Mouse (Mus musculus): Measurements from ENCODE around the gene Tiam1. TPM values are rescaled to one million over a fixed set of nuclear protein-coding genes. Genes with fewer than 3 reads are reported as not detected.

Gene Tiam1
- polyA plus RNA-seq, 1 experiment from 2014 or later, result 24.1 TPM

DNA sequence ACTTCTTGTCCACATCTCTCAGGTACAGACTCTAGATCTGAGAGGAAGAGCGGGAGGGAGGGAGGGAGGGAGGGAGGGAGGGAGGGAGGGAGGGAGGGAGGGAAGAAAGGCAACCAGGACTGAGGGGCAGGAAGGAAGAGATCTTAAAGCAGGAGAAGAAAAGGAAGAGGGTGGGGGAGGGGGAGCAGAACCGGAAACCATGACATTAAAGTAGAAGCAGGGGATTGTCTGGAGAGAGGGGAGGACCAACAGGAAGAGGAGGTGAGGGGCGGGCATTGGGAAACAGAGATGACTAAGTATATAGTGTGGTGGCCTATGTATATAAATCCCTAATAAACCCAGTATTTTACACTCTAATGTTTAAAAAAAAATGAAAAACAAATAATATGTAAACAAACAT lies 34.1 kb downstream of the Tiam1 start:
- 72% methylated on average over 3 of the region's 3 CpGs for WGBS

DNA sequence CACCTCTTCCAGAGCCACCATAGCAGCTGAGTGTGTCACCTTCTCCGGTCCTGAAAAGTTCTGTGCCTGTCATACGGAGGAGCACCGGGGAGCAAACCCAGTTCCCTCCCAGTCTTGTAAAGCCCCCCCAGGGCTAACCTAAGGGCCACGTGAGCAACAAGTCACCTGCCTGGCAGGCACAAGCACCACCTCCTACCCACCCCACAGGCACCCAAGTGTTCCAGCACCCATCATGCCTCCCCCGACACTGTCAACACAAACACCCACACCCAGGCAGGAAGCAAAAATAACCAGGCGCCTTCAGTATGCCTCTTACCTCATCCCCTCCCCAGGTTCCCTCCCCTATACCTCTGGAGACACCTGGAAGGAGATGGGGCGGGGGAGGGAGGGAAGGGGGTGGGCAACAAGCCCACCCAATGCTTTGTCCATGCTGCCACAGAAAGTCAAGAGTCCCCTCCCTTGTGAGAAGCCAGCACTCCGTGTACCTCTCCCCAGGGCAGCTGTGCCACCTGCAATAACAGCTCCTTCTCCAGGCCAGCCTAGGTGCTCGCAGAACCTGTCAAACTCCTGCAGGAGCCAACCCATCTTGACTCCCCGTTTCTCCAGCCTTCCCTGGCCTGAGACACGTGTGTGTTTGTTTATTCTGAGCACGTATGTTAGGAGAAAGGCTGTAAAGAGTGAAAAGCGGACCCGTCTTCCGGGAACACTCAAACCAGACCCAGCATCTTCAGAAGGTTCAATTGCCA lies 38.7 kb downstream of the Tiam1 start:
- ATAC-seq (ENCODE audit: insufficient read depth, low FRiP score), result peak; percentile 66
- no peak overlapping the region for H3K4me3 ChIP-seq (replicated peaks; ENCODE audit: low read length)
- H3K27ac ChIP-seq (ENCODE audit: low read length), result no peak overlapping the region; the same call in 1 of the 2 replicates
- 57% methylated on average over 15 of the region's 15 CpGs for WGBS
- peaks cover 8% of the 10 kb centered on the region; the same call in 1 of the 2 replicates for H3K4me1 ChIP-seq (ENCODE audit: control insufficient read depth, insufficient read depth, low read length)
- H3K27me3 ChIP-seq (ENCODE audit: control insufficient read depth, insufficient read depth, low read length), result no peaks in the 10 kb centered on the region
- no peaks in the 10 kb centered on the region for H3K9me3 ChIP-seq (replicated peaks; ENCODE audit: control insufficient read depth, low read length)
- no peak overlapping the region for H3K4me2 ChIP-seq (ENCODE audit: low read depth, low read length)
- no peaks in the 10 kb centered on the region for H3K36me3 ChIP-seq (ENCODE audit: control insufficient read depth, insufficient read depth, low read length)
- H3K9ac ChIP-seq (ENCODE audit: low read length), result no peak overlapping the region; the same call in 1 of the 2 replicates

More for the DNA sequence above, 34.1 kb downstream of the Tiam1 start:
- Histone ChIP-seq H3K4me1 (ENCODE audit: control insufficient read depth, insufficient read depth, low read length) (0 out of 2 replicates have a peak, but pooled peaks cover 2% of the 10 kb centered on the region), H3K27me3 (ENCODE audit: control insufficient read depth, insufficient read depth, low read length) (no peaks in the 10 kb centered on the region), H3K4me3 (replicated peaks; ENCODE audit: low read length) (no peak overlapping the region), H3K9ac (ENCODE audit: low read length) (no peak overlapping the region), H3K4me2 (ENCODE audit: low read depth, low read length) (no peak overlapping the region), H3K36me3 (ENCODE audit: control insufficient read depth, insufficient read depth, low read length) (no peaks in the 10 kb centered on the region), H3K27ac (ENCODE audit: low read length) (no peak overlapping the region), H3K9me3 (replicated peaks; ENCODE audit: control insufficient read depth, low read length) (no peaks in the 10 kb centered on the region)
- ATAC-seq (ENCODE audit: insufficient read depth, low FRiP score), result no peak

DNA sequence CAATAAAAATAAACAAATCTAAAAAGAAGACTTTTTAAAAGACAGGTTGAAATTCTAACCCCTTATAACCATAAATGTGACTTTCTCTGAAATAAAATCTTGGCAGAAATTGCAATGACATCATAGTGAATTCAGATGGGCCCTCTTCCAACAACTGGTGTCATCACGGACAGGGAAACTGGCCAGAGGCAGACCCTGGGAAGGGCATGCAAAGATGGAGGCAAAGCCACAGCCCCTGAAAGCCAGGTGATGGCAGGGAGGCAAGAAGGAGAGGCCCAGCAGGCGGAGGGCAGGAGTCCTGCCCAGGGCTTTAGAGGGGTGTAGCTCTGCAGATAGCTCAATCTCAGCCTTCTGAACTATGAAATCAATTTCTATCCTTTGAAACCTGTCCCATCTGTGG lies 39.8 kb downstream of the Tiam1 start:
- Histone ChIP-seq H3K9ac (ENCODE audit: low read length) (no peak overlapping the region), H3K9me3 (replicated peaks; ENCODE audit: control insufficient read depth, low read length) (no peaks in the 10 kb centered on the region), H3K4me2 (ENCODE audit: low read depth, low read length) (no peak overlapping the region), H3K4me3 (replicated peaks; ENCODE audit: low read length) (no peak overlapping the region), H3K36me3 (ENCODE audit: control insufficient read depth, insufficient read depth, low read length) (no peaks in the 10 kb centered on the region), H3K27me3 (ENCODE audit: control insufficient read depth, insufficient read depth, low read length) (no peaks in the 10 kb centered on the region), H3K4me1 (ENCODE audit: control insufficient read depth, insufficient read depth, low read length) (peaks cover 8% of the 10 kb centered on the region; the same call in 1 of the 2 replicates), H3K27ac (ENCODE audit: low read length) (no peak overlapping the region)
- ATAC-seq (ENCODE audit: insufficient read depth, low FRiP score), result no peak
- WGBS, result 70% methylated on average over 2 of the region's 2 CpGs

DNA sequence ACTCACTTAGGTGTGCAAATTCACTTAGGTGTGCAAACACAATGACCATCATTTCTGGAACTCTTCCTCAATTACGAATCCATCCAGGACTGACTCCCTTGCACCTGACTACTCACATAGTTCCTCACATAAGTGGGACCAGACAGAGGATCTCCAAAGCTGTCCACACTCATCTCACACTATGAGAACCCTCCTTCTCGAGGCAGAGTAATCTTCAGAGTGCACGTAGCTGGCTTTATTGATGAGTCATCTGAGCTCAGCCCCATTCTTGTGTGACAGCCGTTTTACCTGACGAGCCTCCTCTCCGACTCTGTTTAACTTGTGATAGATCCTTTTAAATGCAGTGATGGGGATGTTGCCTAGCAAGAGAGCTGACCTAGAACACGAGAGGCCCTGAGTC lies 41.0 kb downstream of the Tiam1 start:
- Histone ChIP-seq H3K4me3 (replicated peaks; ENCODE audit: low read length) (no peak overlapping the region), H3K27me3 (ENCODE audit: control insufficient read depth, insufficient read depth, low read length) (no peaks in the 10 kb centered on the region), H3K9me3 (replicated peaks; ENCODE audit: control insufficient read depth, low read length) (no peaks in the 10 kb centered on the region), H3K4me1 (ENCODE audit: control insufficient read depth, insufficient read depth, low read length) (peaks cover 8% of the 10 kb centered on the region; the same call in 1 of the 2 replicates), H3K27ac (ENCODE audit: low read length) (no peak overlapping the region), H3K36me3 (ENCODE audit: control insufficient read depth, insufficient read depth, low read length) (no peaks in the 10 kb centered on the region), H3K9ac (ENCODE audit: low read length) (no peak overlapping the region), H3K4me2 (ENCODE audit: low read depth, low read length) (no peak overlapping the region)
- ATAC-seq (ENCODE audit: insufficient read depth, low FRiP score), result no peak
- WGBS, result 59% methylated on average over 7 of the region's 7 CpGs

DNA sequence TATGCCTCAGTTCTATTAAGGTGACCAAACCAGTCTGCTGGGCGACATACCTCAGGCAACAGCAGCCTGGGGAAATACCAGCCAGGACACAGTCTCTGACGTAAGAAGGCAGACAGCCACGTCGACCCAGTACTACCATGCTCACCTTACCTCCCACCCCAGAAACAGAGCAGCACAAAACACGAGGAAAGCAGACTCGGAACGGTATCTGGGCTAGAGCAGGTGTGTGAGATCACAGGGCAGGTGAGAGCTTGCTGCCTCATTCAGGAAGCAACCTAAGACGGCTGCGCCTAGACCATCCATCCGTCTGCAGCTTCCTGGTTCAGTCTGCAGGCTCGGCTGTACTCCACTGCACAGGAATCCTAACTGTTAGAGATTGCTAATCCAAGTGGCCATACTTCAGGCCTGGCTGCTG lies 45.4 kb downstream of the Tiam1 start:
- Histone ChIP-seq H3K4me1 (ENCODE audit: control insufficient read depth, insufficient read depth, low read length) (peaks cover 13% of the 10 kb centered on the region; the same call in 1 of the 2 replicates), H3K9ac (ENCODE audit: low read length) (no peak overlapping the region), H3K27me3 (ENCODE audit: control insufficient read depth, insufficient read depth, low read length) (no peaks in the 10 kb centered on the region), H3K9me3 (replicated peaks; ENCODE audit: control insufficient read depth, low read length) (no peaks in the 10 kb centered on the region), H3K27ac (ENCODE audit: low read length) (peak overlapping the region; percentile 63), H3K36me3 (ENCODE audit: control insufficient read depth, insufficient read depth, low read length) (no peaks in the 10 kb centered on the region), H3K4me3 (replicated peaks; ENCODE audit: low read length) (no peak overlapping the region), H3K4me2 (ENCODE audit: low read depth, low read length) (peak overlapping the region; percentile 5; the same call in 1 of the 2 replicates)
- peak; percentile 61; the same call in 1 of the 2 replicates for ATAC-seq (ENCODE audit: insufficient read depth, low FRiP score)
- 57% methylated on average over 11 of the region's 11 CpGs for WGBS

DNA sequence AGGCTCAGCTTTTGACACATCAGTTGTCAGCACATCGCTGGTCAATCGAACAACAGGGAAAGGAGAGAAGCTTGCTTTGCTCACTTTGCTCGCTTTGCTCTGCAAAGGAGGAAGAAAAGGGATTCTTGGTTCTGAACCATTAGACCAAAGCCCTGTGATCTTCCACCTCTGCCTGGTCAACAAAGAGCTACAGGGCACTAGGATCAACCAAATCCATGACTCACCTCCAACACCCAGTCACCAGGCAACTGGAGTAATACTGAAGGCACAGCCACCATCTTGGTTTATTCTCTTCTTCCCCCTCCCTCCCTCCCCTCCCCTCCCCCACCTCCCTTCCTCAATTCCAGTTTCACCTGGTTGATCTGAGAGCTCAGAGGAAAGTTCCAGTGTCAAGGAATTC lies 45.8 kb downstream of the Tiam1 start:
- no peaks in the 10 kb centered on the region for H3K27me3 ChIP-seq (ENCODE audit: control insufficient read depth, insufficient read depth, low read length)
- no peak for ATAC-seq (ENCODE audit: insufficient read depth, low FRiP score)
- H3K9ac ChIP-seq (ENCODE audit: low read length), result no peak overlapping the region
- 94% methylated on average over 3 of the region's 3 CpGs for WGBS
- H3K9me3 ChIP-seq (replicated peaks; ENCODE audit: control insufficient read depth, low read length), result no peaks in the 10 kb centered on the region
- H3K4me2 ChIP-seq (ENCODE audit: low read depth, low read length), result no peak overlapping the region
- H3K4me1 ChIP-seq (ENCODE audit: control insufficient read depth, insufficient read depth, low read length), result peaks cover 13% of the 10 kb centered on the region; the same call in 1 of the 2 replicates
- H3K4me3 ChIP-seq (replicated peaks; ENCODE audit: low read length), result no peak overlapping the region
- no peaks in the 10 kb centered on the region for H3K36me3 ChIP-seq (ENCODE audit: control insufficient read depth, insufficient read depth, low read length)
- H3K27ac ChIP-seq (ENCODE audit: low read length), result peak overlapping the region; percentile 63

DNA sequence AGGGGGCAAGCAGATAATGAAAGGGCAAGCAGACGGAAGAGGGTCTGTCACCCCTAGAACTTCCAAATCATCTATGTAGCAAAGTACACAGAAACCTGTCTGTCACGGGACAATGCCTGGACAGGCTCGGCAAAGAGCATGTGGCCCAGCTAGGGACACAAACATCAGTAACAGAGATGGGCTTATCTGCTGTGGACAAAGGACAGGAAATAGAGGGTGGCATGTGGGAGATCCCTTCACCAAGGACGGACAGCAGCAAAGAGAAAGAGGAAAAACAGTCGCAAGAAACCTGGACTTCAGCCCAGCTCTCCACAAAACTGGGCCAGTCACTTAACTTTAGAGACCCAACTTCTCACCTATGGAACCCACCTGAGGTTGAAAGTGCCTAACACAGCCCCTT lies 47.6 kb downstream of the Tiam1 start:
- no peak overlapping the region for H3K4me2 ChIP-seq (ENCODE audit: low read depth, low read length)
- H3K9ac ChIP-seq (ENCODE audit: low read length), result no peak overlapping the region
- no peaks in the 10 kb centered on the region for H3K36me3 ChIP-seq (ENCODE audit: control insufficient read depth, insufficient read depth, low read length)
- no peak overlapping the region for H3K4me3 ChIP-seq (replicated peaks; ENCODE audit: low read length)
- no peak for ATAC-seq (ENCODE audit: insufficient read depth, low FRiP score)
- H3K4me1 ChIP-seq (ENCODE audit: control insufficient read depth, insufficient read depth, low read length), result peaks cover 13% of the 10 kb centered on the region; the same call in 1 of the 2 replicates
- no peaks in the 10 kb centered on the region for H3K27me3 ChIP-seq (ENCODE audit: control insufficient read depth, insufficient read depth, low read length)
- whole genome bisulfite sequencing, result 47% methylated on average over 5 of the region's 5 CpGs
- no peaks in the 10 kb centered on the region for H3K9me3 ChIP-seq (replicated peaks; ENCODE audit: control insufficient read depth, low read length)
- no peak overlapping the region for H3K27ac ChIP-seq (ENCODE audit: low read length)

DNA sequence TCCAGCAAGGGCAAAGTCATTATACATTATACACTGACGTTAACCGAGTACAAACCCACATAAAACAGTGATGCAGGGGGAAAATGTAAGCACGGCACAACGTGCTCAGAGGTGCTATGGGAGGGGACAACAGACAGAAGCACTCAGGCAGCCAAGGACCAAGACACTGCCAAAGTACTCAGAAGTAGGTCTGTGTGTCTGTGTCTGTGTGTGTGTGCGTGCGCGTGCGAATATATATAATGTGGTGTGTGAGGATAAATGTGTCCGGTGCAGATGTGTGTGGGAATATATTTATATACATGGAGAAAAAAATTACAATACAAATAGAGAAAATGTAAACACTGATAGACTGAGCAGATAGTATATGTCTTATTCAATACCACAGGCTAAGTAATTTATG lies 50.6 kb downstream of the Tiam1 start:
- Histone ChIP-seq H3K4me3 (replicated peaks; ENCODE audit: low read length) (no peak overlapping the region), H3K27me3 (ENCODE audit: control insufficient read depth, insufficient read depth, low read length) (no peaks in the 10 kb centered on the region), H3K9me3 (replicated peaks; ENCODE audit: control insufficient read depth, low read length) (no peaks in the 10 kb centered on the region), H3K4me2 (ENCODE audit: low read depth, low read length) (no peak overlapping the region), H3K9ac (ENCODE audit: low read length) (no peak overlapping the region), H3K4me1 (ENCODE audit: control insufficient read depth, insufficient read depth, low read length) (peaks cover 13% of the 10 kb centered on the region; the same call in 1 of the 2 replicates), H3K27ac (ENCODE audit: low read length) (no peak overlapping the region), H3K36me3 (ENCODE audit: control insufficient read depth, insufficient read depth, low read length) (no peaks in the 10 kb centered on the region)
- 68% methylated on average over 9 of the region's 9 CpGs for WGBS
- no peak for ATAC-seq (ENCODE audit: insufficient read depth, low FRiP score)

DNA sequence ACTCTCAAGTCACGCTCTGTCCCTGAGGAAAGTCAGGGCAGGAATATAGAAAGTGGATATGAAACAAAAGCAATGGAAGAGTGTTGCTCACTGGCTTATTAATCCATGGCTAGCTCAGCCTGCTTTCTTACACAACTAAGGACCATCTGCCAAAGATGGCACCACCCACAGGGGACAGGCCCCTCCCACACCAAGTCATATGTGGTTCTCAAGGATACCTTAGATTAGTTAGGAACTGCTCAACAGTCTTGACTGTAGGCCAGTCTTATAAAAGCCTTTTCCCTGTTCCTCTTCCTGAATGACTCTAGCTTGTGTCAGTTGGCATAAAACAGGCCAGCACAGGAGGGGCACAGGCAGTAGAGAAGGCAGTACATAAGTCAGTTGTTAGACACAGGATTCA lies 51.7 kb downstream of the Tiam1 start:
- no peak overlapping the region for H3K4me3 ChIP-seq (replicated peaks; ENCODE audit: low read length)
- no peaks in the 10 kb centered on the region for H3K27me3 ChIP-seq (ENCODE audit: control insufficient read depth, insufficient read depth, low read length)
- H3K4me2 ChIP-seq (ENCODE audit: low read depth, low read length), result no peak overlapping the region
- H3K9me3 ChIP-seq (replicated peaks; ENCODE audit: control insufficient read depth, low read length), result no peaks in the 10 kb centered on the region
- peaks cover 13% of the 10 kb centered on the region; the same call in 1 of the 2 replicates for H3K4me1 ChIP-seq (ENCODE audit: control insufficient read depth, insufficient read depth, low read length)
- WGBS, result 80% methylated on average over 1 of the region's 1 CpGs
- H3K9ac ChIP-seq (ENCODE audit: low read length), result no peak overlapping the region
- no peak overlapping the region for H3K27ac ChIP-seq (ENCODE audit: low read length)
- ATAC-seq (ENCODE audit: insufficient read depth, low FRiP score), result no peak
- H3K36me3 ChIP-seq (ENCODE audit: control insufficient read depth, insufficient read depth, low read length), result no peaks in the 10 kb centered on the region

All from stomach, embryonic 16.5 days (tissue).